ENCODE assay signal across 11 mouse cellular contexts in genomic region chr4:88759610-88760268, GRCm38 (mm10). TPM values are rescaled to one million over a fixed set of nuclear protein-coding genes. Genes with fewer than 3 reads are reported as not detected.
A peak's percentile ranks its signal among the peaks of the same experiment; 100 is the strongest.
DNase-seq lines count a peak whose midpoint lies in the region; ATAC-seq and TF ChIP-seq lines count a peak whose summit lies in the region.
"Not testable (repeated sequence)": the region's sequence is repeated elsewhere in the genome, so short reads cannot be mapped to it uniquely, and the experiment has no call there.
"Had no signal": no experiment of that assay in that cellular context is flagged by ENCODE, and none has a peak within 500 bp of the region (broad histone marks: within the 10 kb centered on the region; RNA-seq: fewer than 3 reads in every experiment).

TSS of gene Gm13283 (plus strand) at chr4:88760119.

- not testable (repeated sequence) for H3K36me3 ChIP-seq in MEL (ENCODE audit: control insufficient read depth in 1 of 2, insufficient read depth in 2 of 2, low read length in 2 of 2); embryonic facial prominence, embryonic 10.5 days (replicated peaks); hindbrain, embryonic 15.5 days; lung, embryonic 14.5 days (ENCODE audit: insufficient read depth); neural tube, embryonic 15.5 days

- 21% methylated on average over 12 of the region's 14 CpGs for WGBS in embryonic facial prominence, embryonic 10.5 days
- 21% methylated on average over 9 of the region's 14 CpGs for WGBS in hindbrain, embryonic 15.5 days
- 19% methylated on average over 8 of the region's 14 CpGs for WGBS in lung, embryonic 14.5 days
- 35% methylated on average over 9 of the region's 14 CpGs for WGBS in neural tube, embryonic 15.5 days

- H3K27ac ChIP-seq in MEL (ENCODE audit: control insufficient read depth, low read depth, low read length); hindbrain, embryonic 15.5 days (replicated peaks); neural tube, embryonic 15.5 days (replicated peaks): not testable (repeated sequence)
- peak within 1 kb of the TSS; percentile 67 for H3K27ac ChIP-seq in embryonic facial prominence, embryonic 10.5 days (replicated peaks)
- H3K27ac ChIP-seq in lung, embryonic 14.5 days (ENCODE audit: low read depth): peak within 1 kb of the TSS; percentile 50; the same call in 1 of the 2 replicates

- TF ChIP-seq EP300 in MEL (IDR thresholded peaks at IDR 0.05; ENCODE audit: low read depth in 1 of 2, low read length in 2 of 2): not testable (repeated sequence)

- not testable (repeated sequence) for ATAC-seq in hindbrain, embryonic 15.5 days (ENCODE audit: low FRiP score, low read depth); lung, embryonic 14.5 days (ENCODE audit: insufficient read depth); neural tube, embryonic 15.5 days (ENCODE audit: low FRiP score)

- TF ChIP-seq POLR2A in MEL (IDR thresholded peaks at IDR 0.05; ENCODE audit: control insufficient read depth in 1 of 2, insufficient read depth in 1 of 2, low read depth in 1 of 2, low read length in 2 of 2, poor library complexity in 1 of 2): 0 out of 4 replicates have a peak, but pooled peaks of 1 of the 2 experiments have one; percentile 28

- DNase-seq in MEL (ENCODE audit: low read depth, low spot score): peak; percentile 82
- not testable (repeated sequence) for DNase-seq in embryonic facial prominence, embryonic 10.5 days (ENCODE audit: low spot score); lung, embryonic 14.5 days
- peak; percentile 42 to 47 for DNase-seq in gastrocnemius, postnatal 4 days (ENCODE audit: low spot score in 2 of 2)
- DNase-seq in layer of hippocampus, adult 9-11 months: peak; percentile 29
- DNase-seq in thymus, postnatal 14 days: peak; percentile 47

- not testable (repeated sequence) for H3K27me3 ChIP-seq in MEL (ENCODE audit: control insufficient read depth in 1 of 2, insufficient read depth in 2 of 2, low read length in 2 of 2); embryonic facial prominence, embryonic 10.5 days (replicated peaks; ENCODE audit: low read depth, poor library complexity, severe bottlenecking); hindbrain, embryonic 15.5 days; lung, embryonic 14.5 days (ENCODE audit: insufficient read depth, low read length); neural tube, embryonic 15.5 days (replicated peaks)

- not testable (repeated sequence) for H3K9me3 ChIP-seq in MEL (replicated peaks; ENCODE audit: insufficient read depth, low read length); embryonic facial prominence, embryonic 10.5 days; hindbrain, embryonic 15.5 days; lung, embryonic 14.5 days (ENCODE audit: low read depth, low read length); neural tube, embryonic 15.5 days (replicated peaks)

- peak within 1 kb of the TSS; percentile 25 for H3K9ac ChIP-seq in MEL (ENCODE audit: control insufficient read depth, low read depth, low read length, poor library complexity, severe bottlenecking)
- H3K9ac ChIP-seq in hindbrain, embryonic 15.5 days; lung, embryonic 14.5 days; neural tube, embryonic 15.5 days (replicated peaks): not testable (repeated sequence)

- not testable (repeated sequence) for H3K4me1 ChIP-seq in MEL (ENCODE audit: control insufficient read depth in 1 of 2, insufficient read depth in 2 of 2, low read length in 2 of 2); embryonic facial prominence, embryonic 10.5 days; hindbrain, embryonic 15.5 days (replicated peaks); lung, embryonic 14.5 days (ENCODE audit: insufficient read depth); neural tube, embryonic 15.5 days

- peak within 1 kb of the TSS; percentile 65 for H3K4me2 ChIP-seq in hindbrain, embryonic 15.5 days
- peak within 1 kb of the TSS; percentile 48; the same call in 1 of the 2 replicates for H3K4me2 ChIP-seq in lung, embryonic 14.5 days
- H3K4me2 ChIP-seq in neural tube, embryonic 15.5 days: peak within 1 kb of the TSS; percentile 68

- not testable (repeated sequence) for H3K79me2 ChIP-seq in MEL (ENCODE audit: control insufficient read depth, insufficient read depth, low read length, poor library complexity)

- not testable (repeated sequence) for TF ChIP-seq CTCF in MEL (IDR thresholded peaks at IDR 0.05 in 2 of 3, conservative IDR thresholded peaks at IDR 0.05 in 1 of 3; ENCODE audit: control insufficient read depth in 1 of 3, insufficient read depth in 1 of 3, low read depth in 2 of 3, low read length in 3 of 3, poor library complexity in 1 of 3, severe bottlenecking in 1 of 3); lung, embryonic 14.5 days (IDR thresholded peaks at IDR 0.05; ENCODE audit: low read depth)

- TF ChIP-seq RAD21 in MEL (IDR thresholded peaks at IDR 0.05; ENCODE audit: low read depth, low read length): not testable (repeated sequence)

- H3K4me3 ChIP-seq in MEL (ENCODE audit: control insufficient read depth in 1 of 2, insufficient read depth in 1 of 2, low read depth in 2 of 2, low read length in 2 of 2): peak within 1 kb of the TSS in 1 of 2 experiments; percentile 6; a peak in 1 of 4 replicates
- H3K4me3 ChIP-seq in embryonic facial prominence, embryonic 10.5 days: peak within 1 kb of the TSS; percentile 50
- peak within 1 kb of the TSS; percentile 34 for H3K4me3 ChIP-seq in hindbrain, embryonic 15.5 days
- H3K4me3 ChIP-seq in lung, embryonic 14.5 days (ENCODE audit: low read depth, low read length): peak within 1 kb of the TSS; percentile 22; the same call in 1 of the 2 replicates
- peak within 1 kb of the TSS; percentile 36 for H3K4me3 ChIP-seq in neural tube, embryonic 15.5 days (replicated peaks)

TF ChIP-seq in MEL, 35 proteins besides CTCF, POLR2A, EP300 and RAD21:
- TF ChIP-seq ETS1 (IDR thresholded peaks at IDR 0.05; ENCODE audit: low read depth, low read length) (0 out of 2 replicates have a peak, but pooled peaks have one; percentile 15), ZMIZ1 (IDR thresholded peaks at IDR 0.05; ENCODE audit: low read depth, low read length) (0 out of 2 replicates have a peak, but pooled peaks have one; percentile 41)

RNA-seq across cellular contexts. Expression of gene Gm13283, which starts in this region (rescaled TPM):
- total RNA-seq in MEL (2012; rRNA removed): not detected in 2 replicates
- not detected for polyA plus RNA-seq in MEL (2012; ENCODE audit: insufficient read depth in 1 of 2, insufficient read length in 2 of 2, low read depth in 1 of 2, low replicate concordance in 2 of 2, missing spikeins in 1 of 2)
- polyA plus RNA-seq in embryonic facial prominence, embryonic 10.5 days (2016; fragmentation: Nextera tagmentation; extraction: Ambion mirVana): 0.14 and 0.20 TPM in 2 replicates
- total RNA-seq in gastrocnemius, postnatal 4 days (2021): not detected
- 0.16 TPM in 1 of 2 replicates, not detected in the other for polyA plus RNA-seq in hindbrain, embryonic 15.5 days (2015; fragmentation: Nextera tagmentation; extraction: Ambion mirVana)
- 0.27 and 0.33 TPM in 2 replicates for polyA plus RNA-seq in lung, embryonic 14.5 days (2014; fragmentation: Nextera tagmentation; extraction: Ambion mirVana)
- 0.18 TPM in 1 of 2 replicates, not detected in the other for polyA plus RNA-seq in neural tube, embryonic 15.5 days (2015; fragmentation: Nextera tagmentation; extraction: Ambion mirVana)
- total RNA-seq: G1E; gastrocnemius, adult 8-10 months; left cerebral cortex, postnatal 36 days had no signal
- polyA plus RNA-seq: G1E had no signal

Comparison
In these comparisons a context has a peak if more than half of its experiments do, and no peak if none do; other contexts are left out.
1. Peak in DNase-seq and H3K9ac ChIP-seq in MEL; RNA of the gene not detected or under 1 TPM.
2. Peak in DNase-seq in gastrocnemius, postnatal 4 days; RNA of the gene not detected or under 1 TPM.